Mouse (Mus musculus): ENCODE measurements around the gene Gss. TPM values are rescaled to one million over a fixed set of nuclear protein-coding genes. Genes with fewer than 3 reads are reported as not detected.
A peak's percentile ranks its signal among the peaks of the same experiment; 100 is the strongest.

Gene Gss
- polyA plus RNA-seq, 1 experiment from 2014 or later, result 49.3 TPM

GRCm38 (mm10) chr2:155623996-155624395 is 31.4 kb upstream of the Gss start:
- H3K36me3 ChIP-seq (replicated peaks; ENCODE audit: insufficient read depth, low read length), result no peaks in the 10 kb centered on the region
- no peaks in the 10 kb centered on the region for H3K9me3 ChIP-seq (ENCODE audit: low read length)
- no peak for DNase-seq
- H3K27me3 ChIP-seq (ENCODE audit: insufficient read depth, low read length), result peaks cover 25% of the 10 kb centered on the region
- no peak overlapping the region for H3K9ac ChIP-seq (replicated peaks)
- H3K27ac ChIP-seq (ENCODE audit: low read depth), result no peak overlapping the region
- 64% methylated on average over 6 of the region's 6 CpGs for WGBS (ENCODE audit: insufficient replicate concordance)
- peaks cover 3% of the 10 kb centered on the region for H3K4me1 ChIP-seq (ENCODE audit: insufficient read depth)
- no peak overlapping the region for H3K4me2 ChIP-seq (ENCODE audit: low read depth, low read length)
- TF ChIP-seq EP300 (IDR thresholded peaks at IDR 0.05; ENCODE audit: low read depth) (no peak), CTCF (IDR thresholded peaks at IDR 0.05; ENCODE audit: low read depth) (no peak)
- no peak for ATAC-seq
- no peak overlapping the region for H3K4me3 ChIP-seq (ENCODE audit: low read depth, low read length)

DNA sequence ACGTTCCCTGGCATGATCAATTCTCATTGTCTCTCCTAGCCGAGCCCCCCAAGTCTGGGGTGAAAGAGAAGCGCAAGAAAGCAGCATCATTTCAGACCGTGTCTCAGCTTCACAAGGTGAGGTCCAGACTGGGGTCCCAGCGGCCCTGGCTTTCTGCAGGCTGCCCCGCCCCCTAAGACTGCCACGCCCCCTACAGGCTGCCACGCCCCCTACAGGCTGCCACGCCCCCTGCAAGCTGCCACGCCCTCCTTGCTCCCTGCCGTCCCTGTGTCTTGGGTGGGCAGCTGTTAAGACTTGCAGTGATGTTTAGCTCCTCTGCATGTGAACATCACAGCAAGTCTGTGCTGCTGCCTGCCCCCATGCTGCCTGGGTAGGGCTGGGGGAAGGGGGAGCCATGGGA is 30.0 kb upstream of the Gss start:
- Histone ChIP-seq H3K27me3 (ENCODE audit: insufficient read depth, low read length) (peaks cover 13% of the 10 kb centered on the region; the same call in 1 of the 2 replicates), H3K4me3 (ENCODE audit: low read depth, low read length) (no peak overlapping the region), H3K9ac (replicated peaks) (no peak overlapping the region), H3K36me3 (replicated peaks; ENCODE audit: insufficient read depth, low read length) (no peaks in the 10 kb centered on the region), H3K4me1 (ENCODE audit: insufficient read depth) (0 out of 2 replicates have a peak, but pooled peaks cover 3% of the 10 kb centered on the region), H3K27ac (ENCODE audit: low read depth) (no peak overlapping the region), H3K4me2 (ENCODE audit: low read depth, low read length) (no peak overlapping the region), H3K9me3 (ENCODE audit: low read length) (no peaks in the 10 kb centered on the region)
- WGBS (ENCODE audit: insufficient replicate concordance), result 35% methylated on average over 8 of the region's 11 CpGs
- DNase-seq (peak; percentile 52), ATAC-seq (no peak)
- TF ChIP-seq EP300 (IDR thresholded peaks at IDR 0.05; ENCODE audit: low read depth) (no peak), CTCF (IDR thresholded peaks at IDR 0.05; ENCODE audit: low read depth) (peak; percentile 24; the same call in 1 of the 2 replicates)

DNA sequence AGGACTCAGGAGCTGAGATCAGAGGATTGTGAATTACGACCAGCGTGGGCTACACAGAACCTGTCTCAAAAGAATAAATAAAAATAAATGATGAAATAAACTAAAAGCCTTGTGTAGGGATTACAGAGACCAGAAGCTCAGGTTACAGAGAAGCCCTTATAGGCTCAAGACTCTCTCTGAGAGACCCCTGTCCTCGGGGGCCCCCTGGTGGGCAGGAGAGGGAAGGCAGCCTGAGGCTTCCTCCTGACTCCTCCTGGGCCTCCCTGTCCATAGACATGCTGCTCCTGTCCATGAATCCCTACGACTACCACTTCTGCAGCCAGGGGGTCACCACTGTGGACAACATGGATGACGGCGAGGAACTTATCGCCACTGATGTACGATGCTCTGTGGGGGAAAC is 27.2 kb upstream of the Gss start:
- H3K9ac ChIP-seq (replicated peaks), result peak overlapping the region; percentile 11; the same call in 1 of the 2 replicates
- 0 out of 2 replicates have a peak, but pooled peaks cover 4% of the 10 kb centered on the region for H3K27me3 ChIP-seq (ENCODE audit: insufficient read depth, low read length)
- 12% methylated on average over 8 of the region's 8 CpGs for WGBS (ENCODE audit: insufficient replicate concordance)
- 0 out of 2 replicates have a peak, but pooled peaks cover 3% of the 10 kb centered on the region for H3K4me1 ChIP-seq (ENCODE audit: insufficient read depth)
- ATAC-seq (peak; percentile 81), DNase-seq (peak; percentile 91)
- H3K27ac ChIP-seq (ENCODE audit: low read depth), result no peak overlapping the region
- no peaks in the 10 kb centered on the region for H3K36me3 ChIP-seq (replicated peaks; ENCODE audit: insufficient read depth, low read length)
- no peak overlapping the region for H3K4me2 ChIP-seq (ENCODE audit: low read depth, low read length)
- H3K9me3 ChIP-seq (ENCODE audit: low read length), result no peaks in the 10 kb centered on the region
- no peak overlapping the region for H3K4me3 ChIP-seq (ENCODE audit: low read depth, low read length)
- TF ChIP-seq CTCF (IDR thresholded peaks at IDR 0.05; ENCODE audit: low read depth) (peak; percentile 97), EP300 (IDR thresholded peaks at IDR 0.05; ENCODE audit: low read depth) (no peak)

- TF ChIP-seq EP300 (IDR thresholded peaks at IDR 0.05; ENCODE audit: low read depth), result no peak
- no peak for TF ChIP-seq CTCF (IDR thresholded peaks at IDR 0.05; ENCODE audit: low read depth)
- no peak for DNase-seq
- Histone ChIP-seq H3K27me3 (ENCODE audit: insufficient read depth, low read length) (peaks cover 10% of the 10 kb centered on the region; the same call in 1 of the 2 replicates), H3K9ac (replicated peaks) (no peak overlapping the region), H3K4me3 (ENCODE audit: low read depth, low read length) (no peak overlapping the region), H3K36me3 (replicated peaks; ENCODE audit: insufficient read depth, low read length) (no peaks in the 10 kb centered on the region), H3K4me1 (ENCODE audit: insufficient read depth) (peaks cover 8% of the 10 kb centered on the region), H3K9me3 (ENCODE audit: low read length) (no peaks in the 10 kb centered on the region), H3K27ac (ENCODE audit: low read depth) (no peak overlapping the region), H3K4me2 (ENCODE audit: low read depth, low read length) (peak overlapping the region; percentile 33; the same call in 1 of the 2 replicates)
- WGBS (ENCODE audit: insufficient replicate concordance), result 41% methylated on average over 6 of the region's 6 CpGs
- ATAC-seq, result no peak
Observed at GRCm38 (mm10) chr2:155616971-155617370, 24.4 kb upstream of the Gss start.

DNA sequence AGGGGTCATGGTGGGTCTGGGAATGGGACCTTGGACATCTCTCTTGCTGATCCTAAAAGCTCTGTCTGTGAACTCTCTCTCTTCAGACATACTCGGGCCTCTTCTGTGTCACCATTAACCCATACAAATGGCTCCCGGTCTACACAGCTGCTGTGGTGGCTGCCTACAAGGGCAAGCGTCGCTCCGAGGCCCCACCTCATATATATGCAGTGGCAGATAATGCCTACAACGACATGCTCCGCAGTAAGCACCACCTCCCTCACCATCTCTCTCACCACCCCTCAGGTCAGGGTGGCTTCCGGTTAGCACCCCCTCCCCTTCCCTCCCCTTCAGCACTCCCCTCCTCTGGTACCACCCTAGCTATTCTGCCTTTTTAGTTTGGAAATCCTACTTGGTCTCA is 21.3 kb upstream of the Gss start:
- H3K4me2 ChIP-seq (ENCODE audit: low read depth, low read length), result peak overlapping the region; percentile 67
- ATAC-seq (peak; percentile 61), DNase-seq (no peak)
- H3K9ac ChIP-seq (replicated peaks), result peak overlapping the region; percentile 17; the same call in 1 of the 2 replicates
- no peak overlapping the region for H3K27ac ChIP-seq (ENCODE audit: low read depth)
- no peaks in the 10 kb centered on the region for H3K36me3 ChIP-seq (replicated peaks; ENCODE audit: insufficient read depth, low read length)
- H3K4me3 ChIP-seq (ENCODE audit: low read depth, low read length), result peak overlapping the region; percentile 43
- 46% methylated on average over 8 of the region's 8 CpGs for WGBS (ENCODE audit: insufficient replicate concordance)
- TF ChIP-seq EP300 (IDR thresholded peaks at IDR 0.05; ENCODE audit: low read depth), result no peak
- TF ChIP-seq CTCF (IDR thresholded peaks at IDR 0.05; ENCODE audit: low read depth), result no peak
- peaks cover 6% of the 10 kb centered on the region for H3K4me1 ChIP-seq (ENCODE audit: insufficient read depth)
- H3K27me3 ChIP-seq (ENCODE audit: insufficient read depth, low read length), result peaks cover 7% of the 10 kb centered on the region; the same call in 1 of the 2 replicates
- no peaks in the 10 kb centered on the region for H3K9me3 ChIP-seq (ENCODE audit: low read length)

- peaks cover 6% of the 10 kb centered on the region for H3K4me1 ChIP-seq (ENCODE audit: insufficient read depth)
Observed at GRCm38 (mm10) chr2:155613326-155613755, 20.7 kb upstream of the Gss start.

More at GRCm38 (mm10) chr2:155613326-155613755, 20.7 kb upstream of the Gss start:
- Histone ChIP-seq H3K27me3 (ENCODE audit: insufficient read depth, low read length) (peaks cover 7% of the 10 kb centered on the region; the same call in 1 of the 2 replicates), H3K9me3 (ENCODE audit: low read length) (no peaks in the 10 kb centered on the region), H3K4me3 (ENCODE audit: low read depth, low read length) (peak overlapping the region; percentile 43), H3K4me2 (ENCODE audit: low read depth, low read length) (peak overlapping the region; percentile 67), H3K36me3 (replicated peaks; ENCODE audit: insufficient read depth, low read length) (no peaks in the 10 kb centered on the region), H3K27ac (ENCODE audit: low read depth) (no peak overlapping the region; the same call in 1 of the 2 replicates), H3K9ac (replicated peaks) (peak overlapping the region; percentile 47)
- ATAC-seq (peak; percentile 99), DNase-seq (peak; percentile 92)
- TF ChIP-seq CTCF (IDR thresholded peaks at IDR 0.05; ENCODE audit: low read depth), result 0 out of 2 replicates have a peak, but pooled peaks have one; percentile 14
- no peak for TF ChIP-seq EP300 (IDR thresholded peaks at IDR 0.05; ENCODE audit: low read depth)
- 2% methylated on average over 20 of the region's 20 CpGs for WGBS (ENCODE audit: insufficient replicate concordance)
